Mouse (Mus musculus) midbrain, embryonic 15.5 days (tissue): ENCODE data around the gene Clip2. TPM values are rescaled to one million over a fixed set of nuclear protein-coding genes. Genes with fewer than 3 reads are reported as not detected.
"Not testable (repeated sequence)": the region's sequence is repeated elsewhere in the genome, so short reads cannot be mapped to it uniquely, and the experiment has no call there.

Source experiments
- ATAC-seq: fragments of 200-750 bp; cut with Nextera tagmentation; replicated peaks from 2 replicates; pipeline ENCODE4 v1.8.0; 2017; ENCODE audit warnings: moderate TSS enrichment
- H3K27ac ChIP-seq: fragments of 300-500 bp; sonication (generic); 2 replicates; pipeline ENCODE4 v1.5.1; 2015; ENCODE audit warnings: mild to moderate bottlenecking, inconsistent platforms
- H3K27me3 ChIP-seq: fragments of 300-500 bp; sonication (generic); replicated peaks from 2 replicates; pipeline ENCODE4 v1.6.1; 2015; ENCODE audit warnings: inconsistent platforms
- H3K36me3 ChIP-seq: fragments of 300-500 bp; sonication (generic); replicated peaks from 2 replicates; pipeline ENCODE4 v1.6.1; 2015; ENCODE audit warnings: inconsistent platforms
- H3K4me1 ChIP-seq: fragments of 300-500 bp; sonication (generic); 2 replicates; pipeline ENCODE4 v1.6.1; 2015; ENCODE audit warnings: inconsistent platforms
- H3K4me2 ChIP-seq: fragments of 300-500 bp; sonication (generic); 2 replicates; pipeline ENCODE4 v1.6.1; 2015; ENCODE audit warnings: inconsistent platforms, mild to moderate bottlenecking, moderate library complexity
- H3K4me3 ChIP-seq: fragments of 300-500 bp; sonication (generic); 2 replicates; pipeline ENCODE4 v1.5.1; 2015; ENCODE audit warnings: mild to moderate bottlenecking, inconsistent platforms
- H3K9ac ChIP-seq: fragments of 300-500 bp; sonication (generic); 2 replicates; pipeline ENCODE4 v1.6.1; 2015; ENCODE audit warnings: mild to moderate bottlenecking, inconsistent platforms
- H3K9me3 ChIP-seq: fragments of 300-500 bp; sonication (generic); 2 replicates; pipeline ENCODE4 v1.6.1; 2016; ENCODE audit warnings: inconsistent platforms
- WGBS: fragments of 180-500 bp; shearing (Covaris S2); methylation state at CpG from one replicate; pipeline ENCODE4 v1.1.7; 2015; ENCODE audit warnings: mixed read lengths; 5-methylcytosine and 5-hydroxymethylcytosine counted together
- polyA plus RNA-seq: library from polyadenylated mRNA; unstranded; fragments of >200 nt; fragmentation: Nextera tagmentation; extraction: Ambion mirVana; gene quantifications from 2 replicates; pipeline ENCODE4 v1.2.1, GENCODE M21; 2015

The Clip2 gene
- polyA plus RNA-seq, 1 experiment from 2014 or later, result 16.9 TPM

- no peaks in the 10 kb centered on the region for H3K4me1 ChIP-seq
- H3K4me3 ChIP-seq, result no peak overlapping the region
- ATAC-seq, result no peak
- H3K27ac ChIP-seq, result no peak overlapping the region
- no peak overlapping the region for H3K9ac ChIP-seq
- H3K36me3 ChIP-seq, result peaks cover 58% of the 10 kb centered on the region
- no peaks in the 10 kb centered on the region for H3K27me3 ChIP-seq
- WGBS, result 98% methylated on average over 4 of the region's 4 CpGs
- H3K4me2 ChIP-seq, result no peak overlapping the region
- no peaks in the 10 kb centered on the region for H3K9me3 ChIP-seq
Measured at GRCm38 (mm10) chr5:134492956-134493355, 59.3 kb downstream of the Clip2 start.

GRCm38 (mm10) chr5:134491712-134492417 lies 60.4 kb downstream of the Clip2 start:
- ATAC-seq, result 0 out of 2 replicates have a peak, but pooled peaks have one; percentile 12
- peaks cover 47% of the 10 kb centered on the region for H3K36me3 ChIP-seq
- 25% methylated on average over 18 of the region's 18 CpGs for WGBS
- no peaks in the 10 kb centered on the region for H3K4me1 ChIP-seq
- no peaks in the 10 kb centered on the region for H3K27me3 ChIP-seq
- H3K4me2 ChIP-seq, result no peak overlapping the region
- H3K9ac ChIP-seq, result no peak overlapping the region
- H3K4me3 ChIP-seq, result no peak overlapping the region
- H3K27ac ChIP-seq, result peak overlapping the region; percentile 39; the same call in 1 of the 2 replicates
- no peaks in the 10 kb centered on the region for H3K9me3 ChIP-seq

- no peaks in the 10 kb centered on the region for H3K27me3 ChIP-seq
- no peak overlapping the region for H3K27ac ChIP-seq
- peaks cover 42% of the 10 kb centered on the region for H3K36me3 ChIP-seq
- no peaks in the 10 kb centered on the region for H3K9me3 ChIP-seq
- H3K4me2 ChIP-seq, result no peak overlapping the region
- no peaks in the 10 kb centered on the region for H3K4me1 ChIP-seq
- no peak overlapping the region for H3K4me3 ChIP-seq
- no peak overlapping the region for H3K9ac ChIP-seq
- 83% methylated on average over 2 of the region's 2 CpGs for WGBS
- ATAC-seq, result no peak
Measured at GRCm38 (mm10) chr5:134491206-134491605, 61.0 kb downstream of the Clip2 start.

- no peak overlapping the region for H3K27ac ChIP-seq
- H3K4me2 ChIP-seq, result no peak overlapping the region
- H3K36me3 ChIP-seq, result peaks cover 34% of the 10 kb centered on the region
- H3K4me3 ChIP-seq, result no peak overlapping the region
- no peaks in the 10 kb centered on the region for H3K4me1 ChIP-seq
- no peaks in the 10 kb centered on the region for H3K9me3 ChIP-seq
- H3K27me3 ChIP-seq, result no peaks in the 10 kb centered on the region
- 90% methylated on average over 12 of the region's 12 CpGs for WGBS
- no peak overlapping the region for H3K9ac ChIP-seq
- no peak for ATAC-seq
Measured at GRCm38 (mm10) chr5:134490465-134490864, 61.8 kb downstream of the Clip2 start.

GRCm38 (mm10) chr5:134489583-134489982 lies 62.7 kb downstream of the Clip2 start:
- Histone ChIP-seq H3K9ac (no peak overlapping the region), H3K4me3 (no peak overlapping the region), H3K27me3 (no peaks in the 10 kb centered on the region), H3K4me2 (no peak overlapping the region), H3K36me3 (peaks cover 28% of the 10 kb centered on the region), H3K9me3 (no peaks in the 10 kb centered on the region), H3K4me1 (no peaks in the 10 kb centered on the region), H3K27ac (no peak overlapping the region)
- no peak for ATAC-seq
- WGBS, result 23% methylated on average over 9 of the region's 9 CpGs

- ATAC-seq, result no peak
- Histone ChIP-seq H3K4me2 (no peak overlapping the region), H3K27ac (no peak overlapping the region), H3K9ac (no peak overlapping the region), H3K36me3 (peaks cover 26% of the 10 kb centered on the region), H3K27me3 (no peaks in the 10 kb centered on the region), H3K9me3 (no peaks in the 10 kb centered on the region), H3K4me1 (no peaks in the 10 kb centered on the region), H3K4me3 (no peak overlapping the region)
- WGBS, result 94% methylated on average over 4 of the region's 4 CpGs
Measured at GRCm38 (mm10) chr5:134488596-134488995, 63.6 kb downstream of the Clip2 start.

- Histone ChIP-seq H3K9ac (no peak overlapping the region), H3K4me1 (no peaks in the 10 kb centered on the region), H3K27ac (no peak overlapping the region), H3K36me3 (peaks cover 20% of the 10 kb centered on the region), H3K9me3 (no peaks in the 10 kb centered on the region), H3K4me3 (no peak overlapping the region), H3K27me3 (no peaks in the 10 kb centered on the region), H3K4me2 (no peak overlapping the region)
- no peak for ATAC-seq
- 78% methylated on average over 10 of the region's 10 CpGs for WGBS
Measured at GRCm38 (mm10) chr5:134488042-134488441, 64.2 kb downstream of the Clip2 start.

GRCm38 (mm10) chr5:134485900-134486665 lies 66.2 kb downstream of the Clip2 start:
- Histone ChIP-seq H3K27me3 (no peaks in the 10 kb centered on the region), H3K4me1 (no peaks in the 10 kb centered on the region), H3K9ac (no peak overlapping the region), H3K4me3 (no peak overlapping the region), H3K4me2 (no peak overlapping the region), H3K9me3 (no peaks in the 10 kb centered on the region), H3K36me3 (peaks cover 13% of the 10 kb centered on the region), H3K27ac (no peak overlapping the region)
- WGBS, result 59% methylated on average over 13 of the region's 13 CpGs
- ATAC-seq, result peak; percentile 79

GRCm38 (mm10) chr5:134485183-134485730 lies 67.0 kb downstream of the Clip2 start:
- Histone ChIP-seq H3K4me3 (no peak overlapping the region), H3K36me3 (peaks cover 5% of the 10 kb centered on the region), H3K9me3 (no peaks in the 10 kb centered on the region), H3K9ac (no peak overlapping the region), H3K27ac (no peak overlapping the region), H3K4me2 (no peak overlapping the region), H3K4me1 (no peaks in the 10 kb centered on the region), H3K27me3 (no peaks in the 10 kb centered on the region)
- no peak; the same call in 1 of the 2 replicates for ATAC-seq
- WGBS, result 83% methylated on average over 7 of the region's 7 CpGs

GRCm38 (mm10) chr5:134483291-134483690 lies 68.9 kb downstream of the Clip2 start:
- ATAC-seq, result no peak
- WGBS, result 90% methylated on average over 1 of the region's 1 CpGs

GRCm38 (mm10) chr5:134482331-134482730 lies 69.9 kb downstream of the Clip2 start:
- no peaks in the 10 kb centered on the region for H3K27me3 ChIP-seq
- H3K4me1 ChIP-seq, result no peaks in the 10 kb centered on the region
- no peaks in the 10 kb centered on the region for H3K36me3 ChIP-seq
- no peak overlapping the region for H3K4me3 ChIP-seq
- 47% methylated on average over 11 of the region's 11 CpGs for WGBS
- ATAC-seq, result no peak
- no peaks in the 10 kb centered on the region for H3K9me3 ChIP-seq
- no peak overlapping the region for H3K27ac ChIP-seq
- no peak overlapping the region for H3K9ac ChIP-seq
- no peak overlapping the region for H3K4me2 ChIP-seq

More at GRCm38 (mm10) chr5:134483291-134483690, 68.9 kb downstream of the Clip2 start:
- Histone ChIP-seq H3K4me2 (no peak overlapping the region), H3K9ac (no peak overlapping the region), H3K27me3 (no peaks in the 10 kb centered on the region), H3K27ac (no peak overlapping the region), H3K36me3 (no peaks in the 10 kb centered on the region), H3K4me3 (no peak overlapping the region), H3K9me3 (no peaks in the 10 kb centered on the region), H3K4me1 (no peaks in the 10 kb centered on the region)

GRCm38 (mm10) chr5:134478886-134479285 lies 73.3 kb downstream of the Clip2 start:
- not testable (repeated sequence) for ATAC-seq, H3K9me3 ChIP-seq, H3K4me1 ChIP-seq, H3K9ac ChIP-seq, H3K27ac ChIP-seq, H3K4me2 ChIP-seq, H3K36me3 ChIP-seq, H3K27me3 ChIP-seq, H3K4me3 ChIP-seq
